Mouse (Mus musculus): ENCODE measurements around the gene Gldn. TPM values are rescaled to one million over a fixed set of nuclear protein-coding genes. Genes with fewer than 3 reads are reported as not detected.

Gldn gene
- polyA plus RNA-seq (2015; fragmentation: Nextera tagmentation; extraction: Ambion mirVana), result not detected in 2 replicates

GRCm38 (mm10) chr9:54286331-54286987 lies at the start of gene Gldn:
TSS of gene Gldn (plus strand) at chr9:54286486.
- Histone ChIP-seq H3K9ac (ENCODE audit: low read length) (no peak within 1 kb of the TSS), H3K27ac (replicated peaks) (no peak within 1 kb of the TSS), H3K9me3 (ENCODE audit: control insufficient read depth, low read length) (no peaks in the 10 kb centered on the region), H3K36me3 (ENCODE audit: control insufficient read depth, insufficient read depth, low read length) (no peaks in the 10 kb centered on the region), H3K4me1 (replicated peaks; ENCODE audit: control insufficient read depth, insufficient read depth) (no peaks in the 10 kb centered on the region), H3K27me3 (ENCODE audit: control insufficient read depth, insufficient read depth, low read length) (no peaks in the 10 kb centered on the region; the same call in 1 of the 2 replicates), H3K4me2 (replicated peaks; ENCODE audit: low read depth) (peak within 1 kb of the TSS; percentile 48), H3K4me3 (ENCODE audit: low read depth, low read length) (0 out of 2 replicates have a peak within 1 kb of the TSS, but pooled peaks have one; percentile 12)
- no peak for TF ChIP-seq CTCF (IDR thresholded peaks at IDR 0.05; ENCODE audit: low read depth)
- TF ChIP-seq EP300 (optimal IDR thresholded peaks at IDR 0.05), result no peak
- ATAC-seq (ENCODE audit: low FRiP score, low TSS enrichment), result no peak
- WGBS, result 2% methylated on average over 61 of the region's 61 CpGs
- no peak for DNase-seq (ENCODE audit: low spot score)

- Histone ChIP-seq H3K9ac (ENCODE audit: low read length) (no peak overlapping the region), H3K9me3 (ENCODE audit: control insufficient read depth, low read length) (no peaks in the 10 kb centered on the region), H3K27ac (replicated peaks) (no peak overlapping the region), H3K27me3 (ENCODE audit: control insufficient read depth, insufficient read depth, low read length) (no peaks in the 10 kb centered on the region), H3K4me3 (ENCODE audit: low read depth, low read length) (no peak overlapping the region), H3K36me3 (ENCODE audit: control insufficient read depth, insufficient read depth, low read length) (no peaks in the 10 kb centered on the region), H3K4me2 (replicated peaks; ENCODE audit: low read depth) (no peak overlapping the region), H3K4me1 (replicated peaks; ENCODE audit: control insufficient read depth, insufficient read depth) (no peaks in the 10 kb centered on the region)
- no peak for DNase-seq (ENCODE audit: low spot score)
- ATAC-seq (ENCODE audit: low FRiP score, low TSS enrichment), result no peak
- no peak for TF ChIP-seq CTCF (IDR thresholded peaks at IDR 0.05; ENCODE audit: low read depth)
- WGBS, result 59% methylated on average over 3 of the region's 3 CpGs
Measured at GRCm38 (mm10) chr9:54244869-54245665, 41.2 kb upstream of the Gldn start.

DNA sequence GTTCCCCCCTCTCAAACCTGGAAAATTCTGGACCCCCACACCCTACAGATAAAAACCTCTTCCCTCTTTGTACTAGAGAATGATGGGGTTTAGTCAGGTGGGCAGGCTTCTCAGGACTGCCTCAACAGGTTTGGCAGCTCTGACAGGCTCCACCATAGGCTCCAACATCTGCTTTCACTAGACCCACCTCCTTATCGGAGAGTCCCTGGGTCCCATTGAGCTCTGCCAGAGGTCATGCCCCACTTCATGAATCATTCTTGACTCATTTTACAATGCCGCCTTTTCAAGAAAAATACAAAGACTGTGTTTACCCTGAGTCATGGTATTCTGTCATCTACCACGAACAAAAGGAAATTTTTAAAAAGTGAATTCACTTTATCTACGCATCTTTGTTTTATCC lies 21.5 kb upstream of the Gldn start:
- H3K36me3 ChIP-seq (ENCODE audit: control insufficient read depth, insufficient read depth, low read length), result no peaks in the 10 kb centered on the region
- no peaks in the 10 kb centered on the region for H3K4me1 ChIP-seq (replicated peaks; ENCODE audit: control insufficient read depth, insufficient read depth)
- ATAC-seq (ENCODE audit: low FRiP score, low TSS enrichment) (no peak), DNase-seq (ENCODE audit: low spot score) (no peak)
- no peaks in the 10 kb centered on the region for H3K9me3 ChIP-seq (ENCODE audit: control insufficient read depth, low read length)
- WGBS, result 39% methylated on average over 4 of the region's 4 CpGs
- no peak overlapping the region for H3K4me3 ChIP-seq (ENCODE audit: low read depth, low read length)
- H3K27ac ChIP-seq (replicated peaks), result no peak overlapping the region
- no peaks in the 10 kb centered on the region for H3K27me3 ChIP-seq (ENCODE audit: control insufficient read depth, insufficient read depth, low read length)
- TF ChIP-seq EP300 (optimal IDR thresholded peaks at IDR 0.05), result no peak
- no peak overlapping the region for H3K4me2 ChIP-seq (replicated peaks; ENCODE audit: low read depth)
- no peak overlapping the region for H3K9ac ChIP-seq (ENCODE audit: low read length)

DNA sequence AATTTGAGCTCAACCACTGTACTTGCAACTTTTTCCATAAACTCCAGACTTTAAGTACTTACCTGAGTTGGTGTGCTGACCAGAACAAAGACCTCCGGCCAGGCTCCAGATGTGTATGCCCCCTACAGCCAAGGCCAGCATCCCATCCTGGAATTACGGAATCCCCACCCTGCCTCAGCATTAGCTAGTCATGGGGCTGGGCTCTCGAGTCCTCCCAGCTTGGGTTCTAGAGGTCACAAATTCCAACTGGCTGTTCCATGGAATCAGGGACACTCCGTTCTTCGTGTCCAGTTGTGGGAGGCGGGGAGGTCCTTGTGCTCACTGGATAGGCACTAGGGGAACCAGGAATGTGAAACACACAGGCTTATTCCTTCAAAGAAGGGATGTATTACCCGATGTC lies 18.3 kb upstream of the Gldn start, which contains the start of gene Cyp19a1:
Gene Cyp19a1 (minus strand): TSS at position 101 of the 400 bp plus-strand sequence.
- TF ChIP-seq EP300 (optimal IDR thresholded peaks at IDR 0.05), result no peak
- no peak for TF ChIP-seq CTCF (IDR thresholded peaks at IDR 0.05; ENCODE audit: low read depth)

GRCm38 (mm10) chr9:54269987-54270386 lies 16.3 kb upstream of the Gldn start:
- Histone ChIP-seq H3K27me3 (ENCODE audit: control insufficient read depth, insufficient read depth, low read length) (no peaks in the 10 kb centered on the region), H3K9ac (ENCODE audit: low read length) (no peak overlapping the region), H3K36me3 (ENCODE audit: control insufficient read depth, insufficient read depth, low read length) (no peaks in the 10 kb centered on the region), H3K4me3 (ENCODE audit: low read depth, low read length) (no peak overlapping the region), H3K9me3 (ENCODE audit: control insufficient read depth, low read length) (no peaks in the 10 kb centered on the region), H3K27ac (replicated peaks) (no peak overlapping the region), H3K4me1 (replicated peaks; ENCODE audit: control insufficient read depth, insufficient read depth) (no peaks in the 10 kb centered on the region), H3K4me2 (replicated peaks; ENCODE audit: low read depth) (no peak overlapping the region)
- no peak for TF ChIP-seq EP300 (optimal IDR thresholded peaks at IDR 0.05)
- no peak for TF ChIP-seq CTCF (IDR thresholded peaks at IDR 0.05; ENCODE audit: low read depth)
- no peak for ATAC-seq (ENCODE audit: low FRiP score, low TSS enrichment)
- WGBS, result 58% methylated on average over 6 of the region's 6 CpGs
- no peak for DNase-seq (ENCODE audit: low spot score)

More for the DNA sequence above, 18.3 kb upstream of the Gldn start, which contains the start of gene Cyp19a1:
- Histone ChIP-seq H3K9ac (ENCODE audit: low read length) (no peak within 1 kb of the TSS), H3K4me3 (ENCODE audit: low read depth, low read length) (no peak within 1 kb of the TSS), H3K4me2 (replicated peaks; ENCODE audit: low read depth) (no peak within 1 kb of the TSS), H3K4me1 (replicated peaks; ENCODE audit: control insufficient read depth, insufficient read depth) (no peaks in the 10 kb centered on the region), H3K27ac (replicated peaks) (no peak within 1 kb of the TSS), H3K36me3 (ENCODE audit: control insufficient read depth, insufficient read depth, low read length) (no peaks in the 10 kb centered on the region), H3K9me3 (ENCODE audit: control insufficient read depth, low read length) (no peaks in the 10 kb centered on the region), H3K27me3 (ENCODE audit: control insufficient read depth, insufficient read depth, low read length) (no peaks in the 10 kb centered on the region)
- DNase-seq (ENCODE audit: low spot score) (no peak), ATAC-seq (ENCODE audit: low FRiP score, low TSS enrichment) (no peak)
- WGBS, result 85% methylated on average over 7 of the region's 7 CpGs

DNA sequence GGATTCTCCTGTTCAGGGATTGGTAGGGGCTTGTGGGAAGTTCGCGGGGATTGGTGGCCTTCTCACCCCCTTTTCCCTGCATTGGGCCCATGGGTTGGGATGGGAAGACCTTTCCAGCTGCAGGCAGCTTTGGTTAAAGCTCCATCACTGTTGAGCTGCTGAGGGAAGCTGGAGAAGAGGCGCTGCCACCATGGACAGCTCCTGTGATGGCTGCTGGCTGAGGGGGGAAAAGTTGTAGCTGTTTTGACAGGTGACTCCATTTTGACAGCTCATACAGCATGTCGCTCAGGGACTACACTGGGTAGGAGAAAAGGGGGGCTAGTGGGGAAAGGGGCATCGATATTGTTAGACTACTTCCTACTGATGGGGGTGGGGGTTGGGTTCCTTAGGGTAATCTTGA lies 15.4 kb upstream of the Gldn start:
- H3K9ac ChIP-seq (ENCODE audit: low read length), result no peak overlapping the region
- H3K4me1 ChIP-seq (replicated peaks; ENCODE audit: control insufficient read depth, insufficient read depth), result no peaks in the 10 kb centered on the region
- H3K36me3 ChIP-seq (ENCODE audit: control insufficient read depth, insufficient read depth, low read length), result no peaks in the 10 kb centered on the region
- H3K9me3 ChIP-seq (ENCODE audit: control insufficient read depth, low read length), result no peaks in the 10 kb centered on the region
- no peak overlapping the region for H3K4me3 ChIP-seq (ENCODE audit: low read depth, low read length)
- H3K27me3 ChIP-seq (ENCODE audit: control insufficient read depth, insufficient read depth, low read length), result no peaks in the 10 kb centered on the region
- DNase-seq (ENCODE audit: low spot score), result no peak
- ATAC-seq (ENCODE audit: low FRiP score, low TSS enrichment), result no peak
- H3K27ac ChIP-seq (replicated peaks), result no peak overlapping the region
- H3K4me2 ChIP-seq (replicated peaks; ENCODE audit: low read depth), result no peak overlapping the region
- whole genome bisulfite sequencing, result 37% methylated on average over 5 of the region's 5 CpGs
- TF ChIP-seq CTCF (IDR thresholded peaks at IDR 0.05; ENCODE audit: low read depth) (no peak), EP300 (optimal IDR thresholded peaks at IDR 0.05) (no peak)

Measured in stomach, postnatal 0 days (tissue).